Comparison of ENCODE assay signal across 17 mouse cellular contexts in genomic region chr9:21453459-21453858, GRCm38 (mm10). TPM values are rescaled to one million over a fixed set of nuclear protein-coding genes. Genes with fewer than 3 reads are reported as not detected.
A peak's percentile ranks its signal among the peaks of the same experiment; 100 is the strongest.
DNase-seq lines count a peak whose midpoint lies in the region; ATAC-seq and TF ChIP-seq lines count a peak whose summit lies in the region.
"Had no signal": no experiment of that assay in that cellular context is flagged by ENCODE, and none has a peak within 500 bp of the region (broad histone marks: within the 10 kb centered on the region; RNA-seq: fewer than 3 reads in every experiment).

No protein-coding gene starts in this region.

- H3K9me3 ChIP-seq in liver, embryonic 13.5 days (replicated peaks) = no peaks in the 10 kb centered on the region
- H3K9me3 ChIP-seq: hindbrain, embryonic 12.5 days; kidney, embryonic 15.5 days; lung, embryonic 15.5 days; neural tube, embryonic 13.5 days had no signal

- TF ChIP-seq CTCF in small intestine, adult 2 months (IDR thresholded peaks at IDR 0.05; ENCODE audit: extremely low read depth, insufficient read length, insufficient replicate concordance, low read depth, low read length) = no peak

- no peak overlapping the region for H3K4me2 ChIP-seq in liver, embryonic 13.5 days
- H3K4me2 ChIP-seq: hindbrain, embryonic 12.5 days; kidney, embryonic 15.5 days; lung, embryonic 15.5 days; neural tube, embryonic 13.5 days had no signal

- DNase-seq in frontal cortex, postnatal 10 days (ENCODE audit: low spot score in 2 of 2) = no peak
- DNase-seq in liver, embryonic 13.5 days = no peak
- DNase-seq in liver = no peak
- DNase-seq in thymus, postnatal 25 days = no peak
- DNase-seq in frontal cortex, adult 2 months (ENCODE audit: extremely low spot score in 1 of 2, low spot score in 1 of 2) = no peak
- DNase-seq: adrenal gland, postnatal 25 days; cerebellum, postnatal 10 days; heart, postnatal 10 days; thymus, postnatal 36 days had no signal

- no peaks in the 10 kb centered on the region for H3K27me3 ChIP-seq in liver, embryonic 13.5 days
- H3K27me3 ChIP-seq in small intestine, adult 2 months (ENCODE audit: control insufficient read depth, insufficient read depth, low read length) = no peaks in the 10 kb centered on the region
- H3K27me3 ChIP-seq: hindbrain, embryonic 12.5 days; kidney, embryonic 15.5 days; lung, embryonic 15.5 days; neural tube, embryonic 13.5 days had no signal

- no peak overlapping the region for H3K4me3 ChIP-seq in liver, embryonic 13.5 days (replicated peaks)
- H3K4me3 ChIP-seq in small intestine, adult 2 months (ENCODE audit: low read depth, low read length) = no peak overlapping the region
- H3K4me3 ChIP-seq: hindbrain, embryonic 12.5 days; kidney, embryonic 15.5 days; lung, embryonic 15.5 days; neural tube, embryonic 13.5 days had no signal

- peak; percentile 2; the same call in 1 of the 2 replicates for ATAC-seq in frontal cortex, adult (ENCODE audit: low TSS enrichment)
- ATAC-seq in liver, embryonic 13.5 days (ENCODE audit: low read depth) = no peak
- peak; percentile 4 for ATAC-seq in granulocyte monocyte progenitor cell, adult 5-6 weeks (replicated peaks; ENCODE audit: poor library complexity, severe bottlenecking)
- ATAC-seq: forebrain, embryonic 14.5 days had no signal

- H3K27ac ChIP-seq in liver, embryonic 13.5 days = peak overlapping the region; percentile 24; the same call in 1 of the 2 replicates
- H3K27ac ChIP-seq in small intestine, adult 2 months (ENCODE audit: insufficient read depth, low read depth, low read length) = 0 out of 2 replicates have a peak overlapping the region, but pooled peaks have one; percentile 19
- H3K27ac ChIP-seq: hindbrain, embryonic 12.5 days; kidney, embryonic 15.5 days; lung, embryonic 15.5 days; neural tube, embryonic 13.5 days had no signal

- peaks cover 82% of the 10 kb centered on the region for H3K4me1 ChIP-seq in liver, embryonic 13.5 days (replicated peaks)
- peaks cover 46% of the 10 kb centered on the region for H3K4me1 ChIP-seq in small intestine, adult 2 months (ENCODE audit: control insufficient read depth, insufficient read depth, insufficient read length, low read length)
- H3K4me1 ChIP-seq: hindbrain, embryonic 12.5 days had no signal

- peaks cover 24% of the 10 kb centered on the region for H3K36me3 ChIP-seq in liver, embryonic 13.5 days
- H3K36me3 ChIP-seq in small intestine, adult 2 months (ENCODE audit: control insufficient read depth, insufficient read depth, low read length) = peaks cover 5% of the 10 kb centered on the region
- H3K36me3 ChIP-seq: lung, embryonic 15.5 days had no signal

- no peak overlapping the region for H3K9ac ChIP-seq in liver, embryonic 13.5 days
- H3K9ac ChIP-seq: hindbrain, embryonic 12.5 days; kidney, embryonic 15.5 days; lung, embryonic 15.5 days; neural tube, embryonic 13.5 days had no signal

- TF ChIP-seq POLR2A in small intestine, adult 2 months (IDR thresholded peaks at IDR 0.05; ENCODE audit: low read depth, low read length) = no peak

- WGBS in liver, embryonic 13.5 days (ENCODE audit: insufficient replicate concordance) = 58% methylated on average over 2 of the region's 2 CpGs
- WGBS in small intestine, adult 2 months = 84% methylated on average over 2 of the region's 2 CpGs

RNA-seq across cellular contexts. Expression of gene Dnm2, which starts 28.8 kb away (rescaled TPM):
- polyA plus RNA-seq in liver, embryonic 13.5 days (2015; fragmentation: Nextera tagmentation; extraction: Ambion mirVana) = 51.8 and 56.8 TPM in 2 replicates
- 76.9 and 91.2 TPM in 2 replicates for total RNA-seq in granulocyte monocyte progenitor cell, adult 5-6 weeks (2014; fragmentation: Nextera tagmentation)
- 87.7 and 113 TPM in 2 replicates for total RNA-seq in granulocyte monocyte progenitor cell, adult 5-6 weeks (2017)
- polyA plus RNA-seq in small intestine, adult 2 months (2012; rRNA removed) = 179 and 517 TPM in 2 replicates
- polyA plus RNA-seq in frontal cortex, adult 2 months (2012; rRNA removed) = 95.8 and 97.7 TPM in 2 replicates

RNA-seq across cellular contexts. Expression of gene Qtrt1, which starts 41.8 kb away (rescaled TPM):
- 24.3 and 28.6 TPM in 2 replicates for polyA plus RNA-seq in liver, embryonic 13.5 days (2015; fragmentation: Nextera tagmentation; extraction: Ambion mirVana)
- 40.4 and 45.7 TPM in 2 replicates for total RNA-seq in granulocyte monocyte progenitor cell, adult 5-6 weeks (2014; fragmentation: Nextera tagmentation)
- 21.2 and 34.9 TPM in 2 replicates for total RNA-seq in granulocyte monocyte progenitor cell, adult 5-6 weeks (2017)
- polyA plus RNA-seq in small intestine, adult 2 months (2012; rRNA removed) = 30.1 and 32.8 TPM in 2 replicates
- polyA plus RNA-seq in frontal cortex, adult 2 months (2012; rRNA removed) = 47.6 and 48.7 TPM in 2 replicates

RNA-seq across cellular contexts. Expression of gene Tmed1, which starts 56.6 kb away (rescaled TPM):
- polyA plus RNA-seq in liver, embryonic 13.5 days (2015; fragmentation: Nextera tagmentation; extraction: Ambion mirVana) = 36.9 and 38.5 TPM in 2 replicates
- total RNA-seq in granulocyte monocyte progenitor cell, adult 5-6 weeks (2014; fragmentation: Nextera tagmentation) = 8.4 and 13.9 TPM in 2 replicates
- total RNA-seq in granulocyte monocyte progenitor cell, adult 5-6 weeks (2017) = 17.4 and 23.6 TPM in 2 replicates
- 7.5 and 10.8 TPM in 2 replicates for polyA plus RNA-seq in small intestine, adult 2 months (2012; rRNA removed)
- polyA plus RNA-seq in frontal cortex, adult 2 months (2012; rRNA removed) = 20.9 and 27.1 TPM in 2 replicates
